Mouse (Mus musculus) MEL (cell line): Measurements from ENCODE around the gene Atp23. TPM values are rescaled to one million over a fixed set of nuclear protein-coding genes. Genes with fewer than 3 reads are reported as not detected.

Experiments used
- DNase-seq: peaks from one replicate; pipeline ENCODE4 v3.0.0; 2011; ENCODE audit warnings: low read depth, low spot score
- H3K27ac ChIP-seq: 2 replicates; pipeline ENCODE4 v1.5.1; 2012; ENCODE audit warnings: low read depth, mild to moderate bottlenecking, control low read depth, low read length, moderate library complexity; ENCODE audit not compliant: control insufficient read depth
- H3K27me3 ChIP-seq, 2 experiments: fragments of 150-350 bp in 1 of 2; sonication (generic) in 1 of 2; 2 replicates each; pipeline ENCODE4 v1.6.1; 2012; ENCODE audit warnings: low read length in 2 of 2, mild to moderate bottlenecking in 2 of 2, improper control_type of control experiment in 1 of 2, moderate library complexity in 1 of 2; ENCODE audit not compliant: insufficient read depth in 2 of 2, control insufficient read depth in 1 of 2
- H3K36me3 ChIP-seq, 2 experiments: 2 replicates each; pipeline ENCODE4 v1.6.1; 2012 to 2014; ENCODE audit warnings: low read length in 2 of 2, improper control_type of control experiment in 1 of 2, inconsistent platforms in 1 of 2, mild to moderate bottlenecking in 1 of 2; ENCODE audit not compliant: insufficient read depth in 2 of 2, control insufficient read depth in 1 of 2
- H3K4me1 ChIP-seq, 2 experiments: fragments of 150-350 bp in 1 of 2; sonication (generic) in 1 of 2; 2 replicates each; pipeline ENCODE4 v1.6.1; 2012; ENCODE audit warnings: low read length in 2 of 2, improper control_type of control experiment in 1 of 2, mild to moderate bottlenecking in 1 of 2; ENCODE audit not compliant: insufficient read depth in 2 of 2, control insufficient read depth in 1 of 2
- H3K4me3 ChIP-seq, 2 experiments: fragments of 150-350 bp in 1 of 2; sonication (generic) in 1 of 2; 2 replicates each; pipeline ENCODE4 v1.5.1; 2012; ENCODE audit warnings: low read depth in 2 of 2, low read length in 2 of 2, mild to moderate bottlenecking in 2 of 2, moderate library complexity in 2 of 2, control low read depth in 1 of 2, improper control_type of control experiment in 1 of 2; ENCODE audit not compliant: control insufficient read depth in 1 of 2, insufficient read depth in 1 of 2
- H3K79me2 ChIP-seq: 2 replicates; pipeline ENCODE4 v1.6.1; 2012; ENCODE audit warnings: mild to moderate bottlenecking, low read length, moderate library complexity; ENCODE audit not compliant: control insufficient read depth, poor library complexity, insufficient read depth
- H3K9ac ChIP-seq: 2 replicates; pipeline ENCODE4 v1.6.1; 2012; ENCODE audit warnings: low read depth, mild to moderate bottlenecking, control low read depth, low read length, moderate library complexity; ENCODE audit not compliant: control insufficient read depth, poor library complexity, severe bottlenecking
- H3K9me3 ChIP-seq: fragments of 150-350 bp; sonication (generic); replicated peaks from 2 replicates; pipeline ENCODE4 v1.6.1; 2012; ENCODE audit warnings: mild to moderate bottlenecking, low read length, improper control_type of control experiment, moderate library complexity; ENCODE audit not compliant: insufficient read depth
- CHD1 ChIP-seq: IDR thresholded peaks from 2 replicates; pipeline ENCODE4 v1.6.1; 2012; ENCODE audit warnings: low read depth, mild to moderate bottlenecking, inconsistent platforms, low read length, improper control_type of control experiment
- CHD2 ChIP-seq: IDR thresholded peaks from 2 replicates; pipeline ENCODE4 v1.6.1; 2011; ENCODE audit warnings: low read length, improper control_type of control experiment
- GATA1 ChIP-seq: IDR thresholded peaks from 2 replicates; pipeline ENCODE4 v1.6.1; 2011; ENCODE audit warnings: low read depth, low read length, improper control_type of control experiment
- HCFC1 ChIP-seq: IDR thresholded peaks from 2 replicates; pipeline ENCODE4 v1.6.1; 2012; ENCODE audit warnings: low read depth, mild to moderate bottlenecking, inconsistent platforms, low read length, improper control_type of control experiment, moderate library complexity
- JUND ChIP-seq: IDR thresholded peaks from 2 replicates; pipeline ENCODE4 v1.6.1; 2011; ENCODE audit warnings: low read depth, mild to moderate bottlenecking, improper control_type of control experiment, low read length
- KAT2A ChIP-seq: conservative IDR thresholded peaks from 2 replicates; pipeline ENCODE4 v1.6.1; 2012; ENCODE audit warnings: low read depth, low read length, improper control_type of control experiment, inconsistent platforms
- MAFK ChIP-seq: IDR thresholded peaks from 2 replicates; pipeline ENCODE4 v1.6.1; 2011; ENCODE audit warnings: low read depth, mild to moderate bottlenecking, low read length, improper control_type of control experiment, borderline replicate concordance
- MAZ ChIP-seq: IDR thresholded peaks from 2 replicates; pipeline ENCODE4 v1.6.1; 2012; ENCODE audit warnings: low read depth, mild to moderate bottlenecking, inconsistent platforms, low read length, improper control_type of control experiment
- MEF2A ChIP-seq: IDR thresholded peaks from 2 replicates; pipeline ENCODE4 v1.6.1; 2014; ENCODE audit warnings: low read depth, mild to moderate bottlenecking, inconsistent platforms, low read length, improper control_type of control experiment; ENCODE audit not compliant: poor library complexity, insufficient replicate concordance, severe bottlenecking; ENCODE audit errors: extremely low read depth
- MXI1 ChIP-seq: IDR thresholded peaks from 2 replicates; pipeline ENCODE4 v1.6.1; 2011; ENCODE audit warnings: mild to moderate bottlenecking, low read depth, low read length, improper control_type of control experiment
- MYC ChIP-seq: IDR thresholded peaks from 2 replicates; pipeline ENCODE4 v1.6.1; 2011; ENCODE audit warnings: low read depth, mild to moderate bottlenecking, low read length, improper control_type of control experiment, moderate library complexity
- NELFE ChIP-seq: IDR thresholded peaks from 2 replicates; pipeline ENCODE4 v1.6.1; 2011; ENCODE audit warnings: low read depth, low read length, improper control_type of control experiment
- POLR2A ChIP-seq, 2 experiments: IDR thresholded peaks; 2 replicates each; pipeline ENCODE4 v1.6.1; 2011 to 2012; ENCODE audit warnings: low read length in 2 of 2, mild to moderate bottlenecking in 2 of 2, control low read depth in 1 of 2, improper control_type of control experiment in 1 of 2, low read depth in 1 of 2, moderate library complexity in 1 of 2; ENCODE audit not compliant: control insufficient read depth in 1 of 2, insufficient read depth in 1 of 2, poor library complexity in 1 of 2
- POLR2AphosphoS2 ChIP-seq: IDR thresholded peaks from 2 replicates; pipeline ENCODE4 v1.6.1; 2011; ENCODE audit warnings: low read length, improper control_type of control experiment
- TAL1 ChIP-seq: IDR thresholded peaks from 2 replicates; pipeline ENCODE4 v1.6.1; 2012; ENCODE audit warnings: mild to moderate bottlenecking, inconsistent platforms, low read length, moderate library complexity, mixed read lengths
- USF1 ChIP-seq: IDR thresholded peaks from 2 replicates; pipeline ENCODE4 v1.6.1; 2014; ENCODE audit warnings: low read depth, mild to moderate bottlenecking, inconsistent platforms, low read length, improper control_type of control experiment, moderate library complexity
- USF2 ChIP-seq, 2 experiments: IDR thresholded peaks; 2 replicates each; pipeline ENCODE4 v1.6.1; 2011 to 2012; ENCODE audit warnings: improper control_type of control experiment in 2 of 2, low read length in 2 of 2, borderline replicate concordance in 1 of 2, inconsistent platforms in 1 of 2, low read depth in 1 of 2, mild to moderate bottlenecking in 1 of 2; ENCODE audit not compliant: insufficient read depth in 1 of 2
- ZC3H11A ChIP-seq: IDR thresholded peaks from 2 replicates; pipeline ENCODE4 v1.6.1; 2012; ENCODE audit warnings: low read depth, mild to moderate bottlenecking, inconsistent platforms, low read length, improper control_type of control experiment
- ZKSCAN1 ChIP-seq: IDR thresholded peaks from 2 replicates; pipeline ENCODE4 v1.6.1; 2012; ENCODE audit warnings: low read depth, mild to moderate bottlenecking, inconsistent platforms, low read length, improper control_type of control experiment, moderate library complexity
- ZMIZ1 ChIP-seq: IDR thresholded peaks from 2 replicates; pipeline ENCODE4 v1.6.1; 2012; ENCODE audit warnings: low read depth, mild to moderate bottlenecking, inconsistent platforms, low read length, improper control_type of control experiment, moderate library complexity
- polyA plus RNA-seq, 2 experiments: library from polyadenylated mRNA; stranded (reverse) in 1 of 2; unstranded in 1 of 2; fragments of >175 nt in 1 of 2; fragments of >200 nt in 1 of 2; gene quantifications; 2 replicates each; pipeline versions ENCODE4 v1.2.1 to v1.2.4; 2012; ENCODE audit warnings: low replicate concordance in 2 of 2, low read depth in 1 of 2; ENCODE audit not compliant: insufficient read length in 2 of 2, insufficient read depth in 1 of 2, missing spikeins in 1 of 2
- total RNA-seq: library from RNA; depleted of rRNA; stranded (reverse); fragments of 300-350 nt; gene quantifications from 2 replicates; pipeline ENCODE4 v1.2.3, GENCODE M21; 2012

Gene Atp23
- total and polyA plus RNA-seq, 3 experiments = 23.0 to 26.1 TPM; not detected in 1

- peak; percentile 8; the same call in 1 of the 2 replicates for TF ChIP-seq MEF2A
- TF ChIP-seq KAT2A = no peak
- no peak for TF ChIP-seq HCFC1
- TF ChIP-seq NELFE = no peak
- no peak for TF ChIP-seq MYC
- TF ChIP-seq MXI1 = peak; percentile 24; the same call in 1 of the 2 replicates
Observed at GRCm38 (mm10) chr10:126950572-126950971, 49.4 kb upstream of the Atp23 start (continued).

GRCm38 (mm10) chr10:126949824-126950223 is 48.7 kb upstream of the Atp23 start:
- H3K4me1 ChIP-seq = peaks cover 10 to 14% of the 10 kb centered on the region in 2 experiments
- DNase-seq = no peak
- TF ChIP-seq TAL1 (no peak), KAT2A (no peak), USF2 (IDR thresholded peaks at IDR 0.05; ENCODE audit: borderline replicate concordance in 1 of 2, insufficient read depth in 1 of 2, low read depth in 1 of 2, low read length in 2 of 2) (no peak), USF1 (no peak), MAZ (no peak), JUND (no peak), GATA1 (no peak), ZC3H11A (no peak), POLR2AphosphoS2 (no peak)
- TF ChIP-seq, all 39 proteins: peak for 0
- H3K4me3 ChIP-seq = no peak overlapping the region
- H3K27me3 ChIP-seq = no peaks in the 10 kb centered on the region
- no peaks in the 10 kb centered on the region for H3K79me2 ChIP-seq
- no peak overlapping the region for H3K9ac ChIP-seq
- H3K9me3 ChIP-seq = no peaks in the 10 kb centered on the region
- peaks cover 0 to 9% of the 10 kb centered on the region in 2 experiments; a peak in 1 of 4 replicates for H3K36me3 ChIP-seq
- no peak overlapping the region for H3K27ac ChIP-seq

GRCm38 (mm10) chr10:126945531-126945930 is 44.4 kb upstream of the Atp23 start:
- Histone ChIP-seq H3K9ac (no peak overlapping the region), H3K9me3 (no peaks in the 10 kb centered on the region), H3K27me3 (peaks cover 0 to 3% of the 10 kb centered on the region in 2 experiments; a peak in 2 of 4 replicates)
- DNase-seq = peak; percentile 9
- TF ChIP-seq ZKSCAN1 (no peak), GATA1 (no peak), POLR2A (IDR thresholded peaks at IDR 0.05; ENCODE audit: control insufficient read depth in 1 of 2, insufficient read depth in 1 of 2, low read depth in 1 of 2, low read length in 2 of 2, poor library complexity in 1 of 2) (no peak), CHD2 (no peak), ZMIZ1 (no peak), CHD1 (no peak), MAFK (no peak)
- TF ChIP-seq, all 39 proteins: peak for 0
- Histone ChIP-seq H3K79me2 (no peaks in the 10 kb centered on the region), H3K4me1 (peaks cover 5 to 10% of the 10 kb centered on the region in 2 experiments), H3K27ac (no peak overlapping the region), H3K4me3 (no peak overlapping the region), H3K36me3 (peaks cover 0 to 9% of the 10 kb centered on the region in 2 experiments; a peak in 1 of 4 replicates)
